Mouse (Mus musculus) stomach, embryonic 14.5 days (tissue): ENCODE results near the gene Hspa4. TPM values are rescaled to one million over a fixed set of nuclear protein-coding genes. Genes with fewer than 3 reads are reported as not detected.
"Not testable (repeated sequence)": the region's sequence is repeated elsewhere in the genome, so short reads cannot be mapped to it uniquely, and the experiment has no call there.

Experiments
- ATAC-seq: fragments of 200-750 bp; cut with Nextera tagmentation; 2 replicates; pipeline ENCODE4 v1.8.0; 2017; ENCODE audit warnings: low read depth, moderate TSS enrichment; ENCODE audit not compliant: insufficient number of reproducible peaks, insufficient read depth, low FRiP score
- H3K27ac ChIP-seq: fragments of 300-500 bp; sonication (generic); 2 replicates; pipeline ENCODE4 v1.5.1; 2014; ENCODE audit warnings: mild to moderate bottlenecking, low read length, moderate library complexity, mixed read lengths
- H3K27me3 ChIP-seq: fragments of 300-500 bp; sonication (generic); 2 replicates; pipeline ENCODE4 v1.6.1; 2014; ENCODE audit warnings: low read length, control low read depth, mixed read lengths; ENCODE audit not compliant: control insufficient read depth, insufficient read depth
- H3K36me3 ChIP-seq: fragments of 300-500 bp; sonication (generic); 2 replicates; pipeline ENCODE4 v1.6.1; 2014; ENCODE audit warnings: mild to moderate bottlenecking, control low read depth, low read length, moderate library complexity, mixed read lengths; ENCODE audit not compliant: control insufficient read depth, insufficient read depth
- H3K4me1 ChIP-seq: fragments of 300-500 bp; sonication (generic); 2 replicates; pipeline ENCODE4 v1.6.1; 2014; ENCODE audit warnings: low read length, control low read depth, mixed read lengths; ENCODE audit not compliant: control insufficient read depth, insufficient read depth
- H3K4me2 ChIP-seq: fragments of 300-500 bp; sonication (generic); replicated peaks from 2 replicates; pipeline ENCODE4 v1.6.1; 2014; ENCODE audit warnings: low read depth, low read length, control low read depth
- H3K4me3 ChIP-seq: fragments of 300-500 bp; sonication (generic); 2 replicates; pipeline ENCODE4 v1.5.1; 2014; ENCODE audit warnings: low read depth, low read length, control low read depth
- H3K9ac ChIP-seq: fragments of 300-500 bp; sonication (generic); replicated peaks from 2 replicates; pipeline ENCODE4 v1.6.1; 2014; ENCODE audit warnings: low read depth, mild to moderate bottlenecking, control low read depth, low read length, moderate library complexity, mixed read lengths
- H3K9me3 ChIP-seq: fragments of 300-500 bp; sonication (generic); 2 replicates; pipeline ENCODE4 v1.6.1; 2016; ENCODE audit warnings: low read depth, low read length, control low read depth; ENCODE audit not compliant: control insufficient read depth
- WGBS: fragments of 180-500 bp; shearing (Covaris S2); extraction: QIAGEN DNeasy Blood & Tissue Kit; methylation state at CpG from one replicate; pipeline ENCODE4 v1.1.7; 2014; 5-methylcytosine and 5-hydroxymethylcytosine counted together
- polyA plus RNA-seq: library from polyadenylated mRNA; unstranded; fragments of >200 nt; fragmentation: Nextera tagmentation; extraction: Ambion mirVana; gene quantifications from 2 replicates; pipeline ENCODE4 v1.2.1, GENCODE M21; 2014

Gene Hspa4
- polyA plus RNA-seq = 81.0 and 84.6 TPM in 2 replicates

DNA sequence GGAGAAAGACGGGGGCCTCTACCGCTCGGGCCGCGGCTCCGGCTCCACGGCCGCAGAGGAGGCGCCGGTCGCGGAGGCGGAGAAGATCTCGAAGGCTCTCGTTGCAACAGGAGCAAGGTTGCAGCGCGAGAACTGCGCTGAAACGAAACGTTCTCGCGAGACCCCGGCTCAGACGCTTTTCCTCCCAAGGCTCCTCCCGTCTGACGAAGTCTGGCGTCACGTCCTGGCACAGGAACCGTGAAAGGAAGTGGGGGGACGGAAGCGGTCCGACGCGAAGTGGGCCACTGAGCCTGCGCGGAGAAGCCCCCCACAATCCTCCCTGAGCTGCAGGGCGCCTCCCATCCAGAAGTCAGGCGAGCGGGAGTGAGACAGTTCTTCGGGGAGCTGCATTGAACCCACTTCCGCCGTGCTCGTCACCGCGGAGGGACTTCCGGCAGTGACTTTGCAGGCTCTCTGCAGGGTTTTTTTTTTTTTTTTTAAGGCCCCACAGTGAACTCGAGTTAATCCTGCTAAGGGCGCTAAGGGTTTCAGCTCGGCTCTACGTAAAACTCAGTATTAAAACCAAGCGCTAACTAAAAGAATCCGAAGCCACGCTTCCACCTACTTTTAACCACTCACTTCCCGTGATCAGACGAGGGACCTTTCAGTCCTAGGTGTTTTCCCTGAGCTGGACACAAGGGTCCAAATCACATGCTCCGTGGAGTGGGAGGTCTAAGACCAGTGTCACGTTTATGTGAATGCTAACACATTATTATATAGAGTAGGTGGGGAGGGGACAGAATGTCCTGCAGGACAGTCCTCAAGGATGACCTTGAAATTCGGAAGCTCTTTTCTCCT is at the start of gene Hspa4:
Gene Hspa4 (minus strand): TSS at position 128 of the 837 bp plus-strand sequence.
- Histone ChIP-seq H3K9ac (peak within 1 kb of the TSS; percentile 97), H3K4me3 (peak within 1 kb of the TSS; percentile 97), H3K36me3 (peaks cover 10% of the 10 kb centered on the region; the same call in 1 of the 2 replicates), H3K4me2 (peak within 1 kb of the TSS; percentile 74), H3K27ac (peak within 1 kb of the TSS; percentile 97), H3K27me3 (no peaks in the 10 kb centered on the region), H3K4me1 (peaks cover 11% of the 10 kb centered on the region; the same call in 1 of the 2 replicates), H3K9me3 (no peaks in the 10 kb centered on the region)
- WGBS = under 1% methylated on average over 57 of the region's 58 CpGs
- ATAC-seq = peak; percentile 97

- Histone ChIP-seq H3K9ac (no peak overlapping the region), H3K36me3 (no peaks in the 10 kb centered on the region), H3K4me1 (no peaks in the 10 kb centered on the region), H3K27me3 (no peaks in the 10 kb centered on the region), H3K9me3 (no peaks in the 10 kb centered on the region), H3K4me3 (no peak overlapping the region), H3K27ac (no peak overlapping the region), H3K4me2 (no peak overlapping the region)
- WGBS = 21% methylated on average over 2 of the region's 2 CpGs
- no peak; the same call in 1 of the 2 replicates for ATAC-seq
These were observed 45.5 kb upstream of the Hspa4 start for GRCm38 (mm10) chr11:53345738-53346137.

DNA sequence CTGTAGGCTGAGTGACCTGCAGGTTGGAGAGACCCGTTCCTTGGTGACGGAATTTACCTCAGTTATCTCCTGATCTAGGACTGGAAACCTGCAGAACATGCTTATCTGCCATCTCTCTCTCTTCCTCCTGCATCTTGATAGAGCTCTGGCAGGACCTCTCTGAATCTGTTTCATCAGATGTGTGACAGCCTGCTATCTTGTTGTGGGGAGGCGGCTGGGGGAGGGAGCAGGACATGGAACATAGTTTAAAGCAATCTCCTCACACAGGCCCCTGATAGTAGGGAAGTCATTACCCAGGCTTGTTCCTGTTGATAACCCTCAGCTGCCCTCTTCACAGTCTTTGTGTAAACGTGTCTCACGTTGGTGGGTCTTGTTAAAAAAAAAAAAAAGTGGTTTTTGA is 45.1 kb upstream of the Hspa4 start:
- Histone ChIP-seq H3K27ac (no peak overlapping the region), H3K9me3 (no peaks in the 10 kb centered on the region), H3K27me3 (no peaks in the 10 kb centered on the region), H3K4me3 (no peak overlapping the region), H3K4me2 (no peak overlapping the region), H3K4me1 (no peaks in the 10 kb centered on the region), H3K9ac (no peak overlapping the region), H3K36me3 (no peaks in the 10 kb centered on the region)
- 14% methylated on average over 5 of the region's 5 CpGs for WGBS
- no peak for ATAC-seq

GRCm38 (mm10) chr11:53342711-53343110 is 42.5 kb upstream of the Hspa4 start:
- Histone ChIP-seq H3K9me3 (no peaks in the 10 kb centered on the region), H3K36me3 (no peaks in the 10 kb centered on the region), H3K9ac (no peak overlapping the region), H3K27me3 (no peaks in the 10 kb centered on the region), H3K4me1 (no peaks in the 10 kb centered on the region), H3K27ac (no peak overlapping the region), H3K4me2 (no peak overlapping the region), H3K4me3 (no peak overlapping the region)
- WGBS = 66% methylated on average over 5 of the region's 5 CpGs
- no peak for ATAC-seq

DNA sequence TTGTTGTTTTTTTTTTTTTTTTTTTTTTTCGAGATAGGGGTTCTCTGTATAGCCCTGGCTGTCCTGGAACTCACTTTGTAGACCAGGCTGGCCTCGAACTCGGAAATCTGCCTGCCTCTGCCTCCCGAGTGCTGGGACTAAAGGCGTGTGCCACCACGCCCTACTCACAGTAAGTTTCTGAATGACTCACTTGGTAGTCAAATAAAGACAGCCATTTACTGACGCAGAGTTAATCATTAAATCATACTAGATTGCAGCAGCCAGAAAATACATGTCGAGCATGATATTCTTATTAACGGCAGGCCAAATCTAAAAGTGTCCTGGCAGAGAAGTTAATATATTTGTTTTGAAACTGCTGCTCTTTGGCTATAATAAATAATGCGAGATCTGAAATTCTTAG is 40.8 kb upstream of the Hspa4 start:
- WGBS = 77% methylated on average over 10 of the region's 10 CpGs
- not testable (repeated sequence) for H3K4me3 ChIP-seq, H3K4me1 ChIP-seq, ATAC-seq, H3K4me2 ChIP-seq, H3K27me3 ChIP-seq, H3K27ac ChIP-seq, H3K9ac ChIP-seq, H3K36me3 ChIP-seq, H3K9me3 ChIP-seq

- Histone ChIP-seq H3K36me3 (peaks cover 4% of the 10 kb centered on the region; the same call in 1 of the 2 replicates), H3K4me1 (no peaks in the 10 kb centered on the region), H3K27me3 (no peaks in the 10 kb centered on the region), H3K27ac (no peak overlapping the region), H3K4me2 (no peak overlapping the region), H3K9ac (no peak overlapping the region), H3K4me3 (no peak overlapping the region), H3K9me3 (no peaks in the 10 kb centered on the region)
- no peak for ATAC-seq
- WGBS = 72% methylated on average over 8 of the region's 8 CpGs
These were observed 37.4 kb upstream of the Hspa4 start for GRCm38 (mm10) chr11:53337684-53338083.

- Histone ChIP-seq H3K36me3 (peaks cover 9% of the 10 kb centered on the region; the same call in 1 of the 2 replicates), H3K9ac (no peak overlapping the region), H3K4me2 (no peak overlapping the region), H3K9me3 (no peaks in the 10 kb centered on the region), H3K4me3 (no peak overlapping the region), H3K27ac (no peak overlapping the region), H3K27me3 (no peaks in the 10 kb centered on the region), H3K4me1 (no peaks in the 10 kb centered on the region)
- WGBS = 68% methylated on average over 1 of the region's 1 CpGs
- no peak for ATAC-seq
These were observed 36.7 kb upstream of the Hspa4 start for GRCm38 (mm10) chr11:53336924-53337323.

DNA sequence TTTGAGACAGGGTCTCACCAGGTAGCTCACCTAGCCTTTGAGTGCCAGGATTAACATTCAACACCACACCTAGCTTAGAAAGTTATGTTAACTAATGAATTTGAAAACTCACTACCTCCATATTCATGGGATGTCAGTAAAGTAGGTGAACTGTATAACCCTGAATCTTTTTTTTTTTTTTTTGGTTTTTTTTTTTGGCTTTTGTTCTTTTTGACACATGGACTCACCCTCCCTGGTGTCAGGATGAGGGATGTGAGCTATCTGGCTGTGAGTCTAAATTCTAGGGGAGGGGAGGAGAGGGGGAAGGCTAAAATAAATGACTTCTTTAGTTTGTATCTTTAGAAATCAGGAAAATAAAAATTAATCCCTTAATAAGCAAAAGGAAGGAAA is 35.9 kb upstream of the Hspa4 start:
- no peak for ATAC-seq
- no peaks in the 10 kb centered on the region for H3K4me1 ChIP-seq

More for the DNA sequence above, 35.9 kb upstream of the Hspa4 start:
- no peak overlapping the region for H3K4me3 ChIP-seq
- H3K9ac ChIP-seq = no peak overlapping the region
- H3K27ac ChIP-seq = no peak overlapping the region
- no peaks in the 10 kb centered on the region for H3K27me3 ChIP-seq
- H3K9me3 ChIP-seq = no peaks in the 10 kb centered on the region
- peaks cover 17% of the 10 kb centered on the region; the same call in 1 of the 2 replicates for H3K36me3 ChIP-seq
- no peak overlapping the region for H3K4me2 ChIP-seq
